Mouse (Mus musculus): ENCODE data around the gene Rap1gds1. TPM values are rescaled to one million over a fixed set of nuclear protein-coding genes. Genes with fewer than 3 reads are reported as not detected.

The Rap1gds1 gene
- 100 to 1,000 TPM; 210 to 216 TPM for total RNA-seq (2021)
- long read RNA-seq, experiment 1, transcript Rap1gds1-202 (15 exons, 3,669 nt), result minor isoform, 20 of 158 reads
- long read RNA-seq, experiment 1, transcript Rap1gds1-201 (14 exons, 3,383 nt), result major isoform, 97 of 158 reads
- long read RNA-seq, experiment 1, partial matches to known transcripts, result 14 of 158 reads
- long read RNA-seq, experiment 1, other reads (novel, unspliced or antisense), result 25 of 158 reads
- long read RNA-seq, experiment 2, transcript Rap1gds1-201 (14 exons, 3,383 nt), result major isoform, 140 of 239 reads
- long read RNA-seq, experiment 2, transcript Rap1gds1-202 (15 exons, 3,669 nt), result minor isoform, 33 of 239 reads
- long read RNA-seq, experiment 2, transcript Rap1gds1-205 (15 exons, 3,598 nt), result minor isoform, 8 of 239 reads
- long read RNA-seq, experiment 2, partial matches to known transcripts, result 15 of 239 reads
- long read RNA-seq, experiment 2, other reads (novel, unspliced or antisense), result 43 of 239 reads

DNA sequence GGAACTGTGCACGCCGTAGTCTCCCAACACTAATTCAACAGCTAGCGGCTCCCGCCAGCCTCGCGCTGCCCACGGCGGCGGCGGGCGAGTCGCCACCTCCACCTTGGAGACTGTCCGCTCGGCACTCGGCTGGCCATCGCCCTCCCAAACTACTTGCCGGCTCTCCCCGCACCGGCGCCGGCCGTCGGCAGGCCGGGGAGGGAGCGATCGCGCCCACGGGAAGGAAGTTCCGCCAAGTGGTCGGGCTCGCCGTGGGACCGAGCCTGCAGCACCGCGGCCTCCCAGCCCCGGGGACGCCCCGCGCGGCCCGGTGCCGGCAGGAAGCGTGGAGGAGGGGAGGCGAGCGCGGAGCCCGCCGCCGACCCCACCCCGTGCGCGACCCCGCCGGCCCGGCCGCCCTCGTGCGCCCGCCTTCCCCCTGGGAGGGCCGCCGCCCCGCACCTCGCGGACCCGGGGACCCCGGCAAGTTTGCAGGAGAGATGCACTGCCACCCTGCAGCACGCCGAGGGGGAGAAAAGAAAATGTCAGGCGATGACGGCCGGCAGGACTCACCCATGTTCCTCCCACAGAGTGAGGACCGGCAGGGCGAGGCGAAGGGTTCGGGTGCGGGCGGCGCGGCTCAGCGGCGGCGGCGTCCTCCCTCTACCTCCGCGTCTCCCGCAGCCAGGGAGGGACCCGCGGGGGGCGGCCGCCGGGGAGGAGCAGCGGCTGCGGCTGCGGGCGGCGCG, at the start of gene Rap1gds1:
Gene Rap1gds1 (minus strand): TSS at position 718 of the 728 bp plus-strand sequence.
- peak; percentile 26 to 55 for DNase-seq (ENCODE audit: low spot score in 2 of 2)
- Histone ChIP-seq H3K27ac (peak within 1 kb of the TSS; percentile 97), H3K4me3 (peak within 1 kb of the TSS; percentile 93)
- no peak for TF ChIP-seq CTCF (conservative IDR thresholded peaks at IDR 0.05)

GRCm38 (mm10) chr3:139118446-139118845, 43.4 kb upstream of the Rap1gds1 start:
- no peak for TF ChIP-seq CTCF (conservative IDR thresholded peaks at IDR 0.05)
- Histone ChIP-seq H3K27ac (no peak overlapping the region), H3K4me3 (no peak overlapping the region)
- DNase-seq (ENCODE audit: low spot score in 2 of 2), result no peak

DNA sequence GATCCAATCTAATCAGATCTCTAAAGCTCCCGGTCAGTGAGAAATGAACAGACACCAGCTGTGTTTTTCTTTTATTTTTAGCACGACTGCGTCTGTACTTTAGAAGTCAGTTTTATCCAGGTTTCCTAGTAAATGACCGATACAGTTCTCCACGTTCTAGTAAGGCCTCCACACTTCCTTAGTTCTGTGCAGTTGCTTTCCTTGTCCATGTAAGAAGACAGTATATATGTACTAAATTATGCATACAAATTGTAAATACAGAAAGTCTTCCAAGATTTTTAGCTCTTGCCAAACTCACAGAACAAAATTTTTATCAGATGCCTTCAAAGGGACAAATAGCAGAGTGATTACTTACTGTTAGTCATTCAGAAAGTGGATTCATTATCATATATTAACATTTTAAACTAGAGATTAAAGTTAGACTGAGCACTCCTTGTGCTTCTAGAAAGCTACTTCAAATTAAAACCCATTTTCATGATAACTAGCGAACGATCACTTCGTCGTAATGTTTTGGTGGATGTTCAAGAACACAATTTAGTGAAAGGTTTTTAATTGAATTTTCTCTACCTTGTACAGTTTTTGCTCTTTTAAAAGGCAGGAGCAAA, 41.8 kb upstream of the Rap1gds1 start:
- no peak for TF ChIP-seq CTCF (conservative IDR thresholded peaks at IDR 0.05)
- no peak overlapping the region for H3K27ac ChIP-seq

GRCm38 (mm10) chr3:139112335-139112973, 37.5 kb upstream of the Rap1gds1 start:
- TF ChIP-seq CTCF (conservative IDR thresholded peaks at IDR 0.05), result no peak
- no peak for DNase-seq (ENCODE audit: low spot score in 2 of 2)
- Histone ChIP-seq H3K27ac (no peak overlapping the region), H3K4me3 (no peak overlapping the region)

More for the DNA sequence above, 41.8 kb upstream of the Rap1gds1 start:
- no peak overlapping the region for H3K4me3 ChIP-seq
- no peak for DNase-seq (ENCODE audit: low spot score in 2 of 2)

- H3K4me3 ChIP-seq, result no peak overlapping the region
- H3K27ac ChIP-seq, result no peak overlapping the region
- no peak for TF ChIP-seq CTCF (conservative IDR thresholded peaks at IDR 0.05)
- no peak for DNase-seq (ENCODE audit: low spot score in 2 of 2)
These were observed 36.9 kb upstream of the Rap1gds1 start for GRCm38 (mm10) chr3:139111877-139112276.

DNA sequence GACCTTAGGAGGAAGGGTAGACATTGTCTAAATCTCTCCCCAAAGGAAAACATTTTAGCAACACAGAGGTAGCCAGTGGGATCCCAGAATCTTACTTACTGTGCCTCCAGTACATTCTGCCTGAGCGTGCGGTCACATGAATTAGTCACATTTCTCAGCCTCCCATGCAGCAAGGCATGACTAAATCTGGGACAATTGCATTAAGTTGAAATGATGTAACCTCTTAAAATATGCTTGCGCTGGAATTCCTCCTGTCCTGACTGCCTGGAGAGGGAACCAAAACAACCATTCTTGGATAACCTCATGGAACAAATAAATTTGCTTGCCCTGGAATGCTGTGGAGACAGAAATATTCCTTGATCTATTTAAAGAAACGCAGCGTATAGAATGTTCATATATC, 33.2 kb upstream of the Rap1gds1 start:
- DNase-seq (ENCODE audit: low spot score in 2 of 2), result no peak
- no peak overlapping the region for H3K27ac ChIP-seq
- no peak overlapping the region for H3K4me3 ChIP-seq
- TF ChIP-seq CTCF (conservative IDR thresholded peaks at IDR 0.05), result no peak

DNA sequence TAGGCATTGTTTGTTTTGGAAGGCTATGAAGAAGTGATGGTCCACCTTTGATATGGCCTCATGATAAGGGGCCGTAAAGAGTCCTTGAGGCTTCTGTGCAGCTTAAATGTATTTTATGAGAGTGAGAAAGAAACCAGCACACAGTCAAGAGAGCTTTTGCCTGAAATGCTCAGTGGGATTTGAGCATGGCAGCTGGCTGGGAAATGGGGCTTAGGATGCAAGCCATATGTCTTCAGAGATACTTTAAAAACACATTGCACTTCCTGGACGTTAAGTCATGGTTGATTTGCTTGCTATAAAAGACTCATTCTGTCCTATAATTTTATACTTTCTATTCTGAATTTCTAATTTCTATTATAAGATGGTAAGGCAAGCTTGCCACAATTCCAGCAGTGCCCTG, 28.9 kb upstream of the Rap1gds1 start:
- Histone ChIP-seq H3K4me3 (no peak overlapping the region), H3K27ac (no peak overlapping the region)
- DNase-seq (ENCODE audit: low spot score in 2 of 2), result peak in 1 of 2 experiments; percentile 20
- TF ChIP-seq CTCF (conservative IDR thresholded peaks at IDR 0.05), result no peak

- no peak for TF ChIP-seq CTCF (conservative IDR thresholded peaks at IDR 0.05)
- no peak overlapping the region for H3K27ac ChIP-seq
- H3K4me3 ChIP-seq, result no peak overlapping the region
- no peak for DNase-seq (ENCODE audit: low spot score in 2 of 2)
These were observed 28.3 kb upstream of the Rap1gds1 start for GRCm38 (mm10) chr3:139103346-139103745.

GRCm38 (mm10) chr3:139101941-139102340, 26.9 kb upstream of the Rap1gds1 start:
- H3K4me3 ChIP-seq, result no peak overlapping the region
- no peak for DNase-seq (ENCODE audit: low spot score in 2 of 2)
- H3K27ac ChIP-seq, result no peak overlapping the region
- TF ChIP-seq CTCF (conservative IDR thresholded peaks at IDR 0.05), result no peak

- H3K27ac ChIP-seq, result no peak overlapping the region
- TF ChIP-seq CTCF (conservative IDR thresholded peaks at IDR 0.05), result no peak
- DNase-seq (ENCODE audit: low spot score in 2 of 2), result no peak
- H3K4me3 ChIP-seq, result no peak overlapping the region
These were observed 24.3 kb upstream of the Rap1gds1 start for GRCm38 (mm10) chr3:139099284-139099683.

GRCm38 (mm10) chr3:139095894-139096293, 20.9 kb upstream of the Rap1gds1 start:
- Histone ChIP-seq H3K27ac (no peak overlapping the region), H3K4me3 (no peak overlapping the region)
- no peak for TF ChIP-seq CTCF (conservative IDR thresholded peaks at IDR 0.05)
- no peak for DNase-seq (ENCODE audit: low spot score in 2 of 2)

- DNase-seq (ENCODE audit: low spot score in 2 of 2), result no peak
- H3K4me3 ChIP-seq, result no peak overlapping the region
- H3K27ac ChIP-seq, result no peak overlapping the region
- TF ChIP-seq CTCF (conservative IDR thresholded peaks at IDR 0.05), result no peak
These were observed 13.5 kb upstream of the Rap1gds1 start for GRCm38 (mm10) chr3:139088526-139088925.
